Mouse (Mus musculus) forebrain, embryonic 12.5 days (tissue): ENCODE data around the gene Pias4. TPM values are rescaled to one million over a fixed set of nuclear protein-coding genes. Genes with fewer than 3 reads are reported as not detected.
"Not testable (repeated sequence)": the region's sequence is repeated elsewhere in the genome, so short reads cannot be mapped to it uniquely, and the experiment has no call there.

ENCODE experiments used
- ATAC-seq: fragments of 200-750 bp; cut with Nextera tagmentation; 2 replicates; pipeline ENCODE4 v1.8.0; 2017; ENCODE audit warnings: moderate TSS enrichment; ENCODE audit not compliant: low FRiP score
- H3K27ac ChIP-seq: fragments of 300-500 bp; sonication (generic); 2 replicates; pipeline ENCODE4 v1.5.1; 2016; ENCODE audit warnings: mild to moderate bottlenecking
- H3K27me3 ChIP-seq: fragments of 300-500 bp; sonication (generic); 2 replicates; pipeline ENCODE4 v1.6.1; 2016; ENCODE audit warnings: mild to moderate bottlenecking
- H3K36me3 ChIP-seq: fragments of 300-500 bp; sonication (generic); replicated peaks from 2 replicates; pipeline ENCODE4 v1.6.1; 2016; ENCODE audit warnings: mild to moderate bottlenecking
- H3K4me1 ChIP-seq: fragments of 300-500 bp; sonication (generic); 2 replicates; pipeline ENCODE4 v1.6.1; 2016
- H3K4me2 ChIP-seq: fragments of 300-500 bp; sonication (generic); 2 replicates; pipeline ENCODE4 v1.6.1; 2016; ENCODE audit warnings: mild to moderate bottlenecking, moderate library complexity
- H3K4me3 ChIP-seq: fragments of 300-500 bp; sonication (generic); replicated peaks from 2 replicates; pipeline ENCODE4 v1.5.1; 2016; ENCODE audit warnings: mild to moderate bottlenecking
- H3K9ac ChIP-seq: fragments of 300-500 bp; sonication (generic); 2 replicates; pipeline ENCODE4 v1.6.1; 2016; ENCODE audit warnings: mild to moderate bottlenecking
- H3K9me3 ChIP-seq: fragments of 300-500 bp; sonication (generic); 2 replicates; pipeline ENCODE4 v1.6.1; 2016
- WGBS: fragments of 180-500 bp; shearing (Covaris S2); methylation state at CpG from one replicate; pipeline ENCODE4 v1.1.7; 2016; 5-methylcytosine and 5-hydroxymethylcytosine counted together
- polyA plus RNA-seq: library from polyadenylated mRNA; unstranded; fragments of >200 nt; fragmentation: Nextera tagmentation; extraction: Ambion mirVana; gene quantifications from 2 replicates; pipeline ENCODE4 v1.2.1, GENCODE M21; 2016

Gene Pias4
- polyA plus RNA-seq, 1 experiment from 2014 or later: 52.9 TPM

- Histone ChIP-seq H3K27ac (no peak overlapping the region), H3K27me3 (no peaks in the 10 kb centered on the region), H3K4me2 (no peak overlapping the region), H3K4me1 (peaks cover 19% of the 10 kb centered on the region), H3K36me3 (peaks cover 47% of the 10 kb centered on the region), H3K4me3 (no peak overlapping the region), H3K9me3 (no peaks in the 10 kb centered on the region), H3K9ac (no peak overlapping the region)
- no peak for ATAC-seq
- WGBS: 96% methylated on average over 9 of the region's 9 CpGs
These were observed 19.4 kb upstream of the Pias4 start for GRCm38 (mm10) chr10:81187161-81187560.

GRCm38 (mm10) chr10:81184765-81185164 is 17.0 kb upstream of the Pias4 start:
- Histone ChIP-seq H3K4me3 (no peak overlapping the region), H3K9me3 (no peaks in the 10 kb centered on the region), H3K9ac (no peak overlapping the region), H3K27ac (no peak overlapping the region; the same call in 1 of the 2 replicates), H3K4me2 (no peak overlapping the region), H3K36me3 (peaks cover 59% of the 10 kb centered on the region), H3K27me3 (no peaks in the 10 kb centered on the region), H3K4me1 (peaks cover 20% of the 10 kb centered on the region)
- no peak for ATAC-seq
- WGBS: 71% methylated on average over 4 of the region's 4 CpGs

GRCm38 (mm10) chr10:81183805-81184204 is 16.1 kb upstream of the Pias4 start, which contains the start of gene 4930442H23Rik:
Gene 4930442H23Rik (minus strand): TSS chr10:81183849.
- Histone ChIP-seq H3K4me2 (peak within 1 kb of the TSS; percentile 71), H3K36me3 (peaks cover 67% of the 10 kb centered on the region), H3K4me1 (peaks cover 27% of the 10 kb centered on the region), H3K27ac (peak within 1 kb of the TSS; percentile 84), H3K27me3 (no peaks in the 10 kb centered on the region), H3K4me3 (peak within 1 kb of the TSS; percentile 63), H3K9ac (peak within 1 kb of the TSS; percentile 63), H3K9me3 (no peaks in the 10 kb centered on the region)
- 86% methylated on average over 5 of the region's 5 CpGs for WGBS
- no peak for ATAC-seq

GRCm38 (mm10) chr10:81182336-81183333 is 14.9 kb upstream of the Pias4 start, which contains the start of gene Dapk3:
Gene Dapk3 (plus strand): TSS chr10:81183005.
- Histone ChIP-seq H3K27me3 (no peaks in the 10 kb centered on the region), H3K4me2 (peak within 1 kb of the TSS; percentile 71), H3K9me3 (no peaks in the 10 kb centered on the region), H3K4me1 (peaks cover 38% of the 10 kb centered on the region), H3K4me3 (peak within 1 kb of the TSS; percentile 63), H3K27ac (peak within 1 kb of the TSS; percentile 84), H3K9ac (peak within 1 kb of the TSS; percentile 63), H3K36me3 (peaks cover 78% of the 10 kb centered on the region)
- WGBS: 4% methylated on average over 53 of the region's 53 CpGs
- ATAC-seq: peak; percentile 95

- Histone ChIP-seq H3K4me3 (peak overlapping the region; percentile 2; the same call in 1 of the 2 replicates), H3K36me3 (peaks cover 74% of the 10 kb centered on the region), H3K4me1 (peaks cover 43% of the 10 kb centered on the region), H3K27ac (peak overlapping the region; percentile 69; the same call in 1 of the 2 replicates), H3K4me2 (0 out of 2 replicates have a peak overlapping the region, but pooled peaks have one; percentile 4)
- not testable (repeated sequence) for H3K27me3 ChIP-seq, ATAC-seq, H3K9me3 ChIP-seq, H3K9ac ChIP-seq
- 82% methylated on average over 12 of the region's 12 CpGs for WGBS
These were observed 14.1 kb upstream of the Pias4 start for GRCm38 (mm10) chr10:81181860-81182259.

- no peak for ATAC-seq
- Histone ChIP-seq H3K27me3 (no peaks in the 10 kb centered on the region), H3K9me3 (no peaks in the 10 kb centered on the region), H3K4me1 (peaks cover 44% of the 10 kb centered on the region), H3K36me3 (peaks cover 69% of the 10 kb centered on the region), H3K9ac (no peak overlapping the region), H3K4me2 (no peak overlapping the region), H3K27ac (0 out of 2 replicates have a peak overlapping the region, but pooled peaks have one; percentile 21), H3K4me3 (no peak overlapping the region)
- WGBS: 93% methylated on average over 13 of the region's 13 CpGs
These were observed 13.2 kb upstream of the Pias4 start for GRCm38 (mm10) chr10:81180946-81181345.

GRCm38 (mm10) chr10:81179451-81180342 is 12.0 kb upstream of the Pias4 start:
- no peaks in the 10 kb centered on the region for H3K27me3 ChIP-seq
- peaks cover 56% of the 10 kb centered on the region for H3K4me1 ChIP-seq
- no peak overlapping the region for H3K9ac ChIP-seq
- H3K27ac ChIP-seq: no peak overlapping the region
- no peaks in the 10 kb centered on the region for H3K9me3 ChIP-seq
- no peak for ATAC-seq
- WGBS: 91% methylated on average over 32 of the region's 32 CpGs
- no peak overlapping the region for H3K4me2 ChIP-seq
- H3K36me3 ChIP-seq: peaks cover 59% of the 10 kb centered on the region
- H3K4me3 ChIP-seq: no peak overlapping the region

GRCm38 (mm10) chr10:81178927-81179326 is 11.2 kb upstream of the Pias4 start:
- peak overlapping the region; percentile 97; the same call in 1 of the 2 replicates for H3K4me2 ChIP-seq
- no peak overlapping the region for H3K27ac ChIP-seq
- H3K4me1 ChIP-seq: peaks cover 59% of the 10 kb centered on the region
- no peaks in the 10 kb centered on the region for H3K9me3 ChIP-seq
- peaks cover 53% of the 10 kb centered on the region for H3K36me3 ChIP-seq
- peak overlapping the region; percentile 99; the same call in 1 of the 2 replicates for H3K9ac ChIP-seq
- ATAC-seq: no peak
- 91% methylated on average over 11 of the region's 11 CpGs for WGBS
- no peak overlapping the region for H3K4me3 ChIP-seq
- no peaks in the 10 kb centered on the region for H3K27me3 ChIP-seq

- Histone ChIP-seq H3K9ac (peak overlapping the region; percentile 99), H3K27ac (peak overlapping the region; percentile 95; the same call in 1 of the 2 replicates), H3K9me3 (no peaks in the 10 kb centered on the region), H3K4me3 (peak overlapping the region; percentile 100), H3K4me1 (peaks cover 60% of the 10 kb centered on the region), H3K36me3 (peaks cover 53% of the 10 kb centered on the region), H3K27me3 (no peaks in the 10 kb centered on the region), H3K4me2 (peak overlapping the region; percentile 97)
- ATAC-seq: no peak
- WGBS: 72% methylated on average over 14 of the region's 14 CpGs
These were observed 10.4 kb upstream of the Pias4 start for GRCm38 (mm10) chr10:81177958-81178712.

- H3K4me3 ChIP-seq: peak overlapping the region; percentile 100
- H3K4me2 ChIP-seq: peak overlapping the region; percentile 97
- H3K27me3 ChIP-seq: no peaks in the 10 kb centered on the region
- no peaks in the 10 kb centered on the region for H3K9me3 ChIP-seq
- H3K4me1 ChIP-seq: peaks cover 62% of the 10 kb centered on the region
- H3K9ac ChIP-seq: peak overlapping the region; percentile 99
- WGBS: 18% methylated on average over 16 of the region's 16 CpGs
- no peak for ATAC-seq
- peaks cover 53% of the 10 kb centered on the region for H3K36me3 ChIP-seq
- H3K27ac ChIP-seq: peak overlapping the region; percentile 95
These were observed 9.8 kb upstream of the Pias4 start for GRCm38 (mm10) chr10:81177491-81177925.
